8 mouse cellular contexts compared by ENCODE assay signal in the genomic region with DNA sequence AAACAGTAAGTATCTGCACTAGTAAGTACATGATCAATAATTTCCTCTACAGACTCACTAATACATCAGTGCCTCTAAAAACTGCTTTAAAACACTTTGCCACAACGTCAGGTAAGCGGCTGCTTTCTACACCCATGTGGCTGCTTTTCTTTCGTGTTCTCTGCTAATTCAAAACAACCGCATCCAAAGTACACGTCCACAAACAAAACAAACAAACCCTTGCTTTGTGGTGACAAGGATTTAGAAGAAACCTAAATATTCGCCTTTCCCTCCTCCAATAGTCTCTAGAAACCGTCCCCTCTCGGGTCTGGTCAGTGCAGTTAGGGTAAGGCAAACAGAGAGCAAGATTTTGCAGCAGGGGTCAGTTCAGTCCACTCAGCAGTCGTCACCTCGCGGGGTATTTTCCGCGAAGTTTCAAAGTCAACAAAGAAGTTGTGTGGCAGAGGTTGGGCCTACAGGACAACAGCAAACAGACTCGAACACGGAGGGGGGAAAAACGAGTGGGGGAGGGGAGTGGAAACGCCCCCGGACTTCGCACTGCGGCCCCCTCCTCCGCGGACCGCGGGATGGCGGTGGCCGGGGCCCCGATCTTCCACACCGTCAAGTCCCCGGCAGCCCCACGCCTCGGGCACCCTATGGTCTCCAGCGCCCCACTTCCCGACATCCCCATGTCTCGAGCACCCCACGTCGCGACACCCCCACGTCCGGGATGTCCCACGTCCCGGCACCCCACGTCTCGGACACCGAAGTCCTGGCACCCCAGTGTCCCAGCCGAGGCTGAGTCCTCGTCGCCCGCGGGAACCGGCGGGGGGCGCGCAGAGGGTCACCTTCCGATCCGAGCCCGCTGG. TPM values are rescaled to one million over a fixed set of nuclear protein-coding genes. Genes with fewer than 3 reads are reported as not detected.
DNase-seq lines count a peak whose midpoint lies in the region; ATAC-seq and TF ChIP-seq lines count a peak whose summit lies in the region.

No protein-coding gene starts in this region.

- no peaks in the 10 kb centered on the region for H3K9me3 ChIP-seq in ES-Bruce4 (replicated peaks; ENCODE audit: control insufficient read depth, insufficient read depth, low read length, poor library complexity, severe bottlenecking)
- peaks cover 2% of the 10 kb centered on the region; the same call in 1 of the 2 replicates for H3K9me3 ChIP-seq in forebrain, embryonic 12.5 days
- H3K9me3 ChIP-seq in midbrain, embryonic 10.5 days (replicated peaks) = peaks cover 8% of the 10 kb centered on the region; the same call in 1 of the 2 replicates

- H3K9ac ChIP-seq in ES-Bruce4 (ENCODE audit: low read depth, poor library complexity, severe bottlenecking) = peak overlapping the region; percentile 98
- peak overlapping the region; percentile 98 for H3K9ac ChIP-seq in forebrain, embryonic 12.5 days

- no peaks in the 10 kb centered on the region for H3K36me3 ChIP-seq in ES-Bruce4 (ENCODE audit: control insufficient read depth, insufficient read depth, low read length, poor library complexity, severe bottlenecking)
- no peaks in the 10 kb centered on the region for H3K36me3 ChIP-seq in forebrain, embryonic 12.5 days (replicated peaks)
- H3K36me3 ChIP-seq in midbrain, embryonic 10.5 days = peaks cover 25% of the 10 kb centered on the region

- H3K4me1 ChIP-seq in ES-Bruce4 (ENCODE audit: control insufficient read depth, insufficient read depth, low read length) = peaks cover 2% of the 10 kb centered on the region
- H3K4me1 ChIP-seq in forebrain, embryonic 12.5 days = peaks cover 15% of the 10 kb centered on the region
- H3K4me1 ChIP-seq in midbrain, embryonic 10.5 days = peaks cover 27% of the 10 kb centered on the region

- peak; percentile 37 for ATAC-seq in forebrain, embryonic 12.5 days (ENCODE audit: low FRiP score)
- no peak for ATAC-seq in megakaryocyte progenitor cell, adult 5-6 weeks (replicated peaks; ENCODE audit: poor library complexity)

- no peaks in the 10 kb centered on the region for H3K27me3 ChIP-seq in ES-Bruce4 (ENCODE audit: control insufficient read depth, insufficient read depth, low read length, poor library complexity, severe bottlenecking)
- H3K27me3 ChIP-seq in forebrain, embryonic 12.5 days = no peaks in the 10 kb centered on the region
- no peaks in the 10 kb centered on the region for H3K27me3 ChIP-seq in midbrain, embryonic 10.5 days (ENCODE audit: low read depth, poor library complexity, severe bottlenecking)

- no peak for TF ChIP-seq EP300 in ES-Bruce4 (IDR thresholded peaks at IDR 0.05; ENCODE audit: insufficient read depth, low read depth, low read length)

- 1% methylated on average over 52 of the region's 56 CpGs for WGBS in forebrain, embryonic 12.5 days
- WGBS in midbrain, embryonic 10.5 days = under 1% methylated on average over 55 of the region's 56 CpGs

- peak; percentile 20 for DNase-seq in brain, adult 2 months (ENCODE audit: low read depth, low spot score)
- DNase-seq in heart, postnatal 4 days = peak; percentile 49
- DNase-seq in layer of hippocampus, postnatal 10 days (ENCODE audit: low spot score in 2 of 2) = peak; percentile 42 to 58
- DNase-seq in midbrain, embryonic 10.5 days (ENCODE audit: low spot score) = no peak
- DNase-seq in spleen, adult 18-20 months = peak; percentile 46 to 51

- TF ChIP-seq CTCF in ES-Bruce4 (IDR thresholded peaks at IDR 0.05; ENCODE audit: low read depth, low read length) = no peak

- no peak overlapping the region for H3K27ac ChIP-seq in ES-Bruce4 (ENCODE audit: insufficient read depth, low read length)
- peak overlapping the region; percentile 99 for H3K27ac ChIP-seq in forebrain, embryonic 12.5 days
- H3K27ac ChIP-seq in midbrain, embryonic 10.5 days (replicated peaks) = peak overlapping the region; percentile 96

- peak overlapping the region; percentile 62 for H3K4me2 ChIP-seq in forebrain, embryonic 12.5 days

- H3K4me3 ChIP-seq in ES-Bruce4 (ENCODE audit: low read depth, low read length) = peak overlapping the region; percentile 96
- H3K4me3 ChIP-seq in forebrain, embryonic 12.5 days (replicated peaks) = peak overlapping the region; percentile 87
- H3K4me3 ChIP-seq in midbrain, embryonic 10.5 days = peak overlapping the region; percentile 95

- TF ChIP-seq POLR2A in ES-Bruce4 (IDR thresholded peaks at IDR 0.05; ENCODE audit: insufficient read depth, low read length) = no peak

RNA-seq across cellular contexts. Expression of gene March6, which starts 0.8 kb away (rescaled TPM):
- 54.0 and 58.9 TPM in 2 replicates for polyA plus RNA-seq in ES-Bruce4 (2011; ENCODE audit: insufficient read depth, insufficient read length, low read depth, missing spikeins)
- polyA plus RNA-seq in forebrain, embryonic 12.5 days (2016; fragmentation: Nextera tagmentation; extraction: Ambion mirVana) = 79.0 and 84.5 TPM in 2 replicates
- total RNA-seq in heart, postnatal 4 days (2021) = 10 to 100 TPM; 92.5 to 97.5 TPM
- 100 to 1,000 TPM; 199 to 221 TPM for total RNA-seq in layer of hippocampus, postnatal 10 days (2021)
- 37.3 and 45.3 TPM in 2 replicates for polyA plus RNA-seq in midbrain, embryonic 10.5 days (2016; fragmentation: Nextera tagmentation; extraction: Ambion mirVana)
- total RNA-seq in megakaryocyte progenitor cell, adult 5-6 weeks (2015) = 39.3 and 42.5 TPM in 2 replicates
- 28.8 and 38.8 TPM in 2 replicates for total RNA-seq in megakaryocyte progenitor cell, adult 5-6 weeks (2017)

RNA-seq across cellular contexts. Expression of gene Cmbl, which starts 35.2 kb away (rescaled TPM):
- 1.3 TPM in 1 of 2 replicates, not detected in the other for polyA plus RNA-seq in ES-Bruce4 (2011; ENCODE audit: insufficient read depth, insufficient read length, low read depth, missing spikeins)
- polyA plus RNA-seq in forebrain, embryonic 12.5 days (2016; fragmentation: Nextera tagmentation; extraction: Ambion mirVana) = 1.5 and 2.1 TPM in 2 replicates
- total RNA-seq in heart, postnatal 4 days (2021) = 10 to 100 TPM; 13.9 to 14.6 TPM
- total RNA-seq in layer of hippocampus, postnatal 10 days (2021) = 10 to 100 TPM; 15.2 to 16.3 TPM
- polyA plus RNA-seq in midbrain, embryonic 10.5 days (2016; fragmentation: Nextera tagmentation; extraction: Ambion mirVana) = 1.3 and 1.6 TPM in 2 replicates
- not detected in 2 replicates for total RNA-seq in megakaryocyte progenitor cell, adult 5-6 weeks (2015)
- not detected in 2 replicates for total RNA-seq in megakaryocyte progenitor cell, adult 5-6 weeks (2017)

Comparison
In these comparisons a context has a peak if more than half of its experiments do, and no peak if none do; other contexts are left out.
1. RNA of gene Cmbl, which starts 35.2 kb away (total RNA-seq): 15.2 to 16.3 TPM in layer of hippocampus, postnatal 10 days and 13.9 to 14.6 TPM in heart, postnatal 4 days; not detected in megakaryocyte progenitor cell, adult 5-6 weeks; every median in the first group is over 10 times any median in the second.
2. Peak in every context shown above with its lines, with median percentiles within 50 percentile points of each other: H3K4me3 ChIP-seq.